Mouse (Mus musculus): ENCODE results near the gene Rcn3.

The Rcn3 gene

DNA sequence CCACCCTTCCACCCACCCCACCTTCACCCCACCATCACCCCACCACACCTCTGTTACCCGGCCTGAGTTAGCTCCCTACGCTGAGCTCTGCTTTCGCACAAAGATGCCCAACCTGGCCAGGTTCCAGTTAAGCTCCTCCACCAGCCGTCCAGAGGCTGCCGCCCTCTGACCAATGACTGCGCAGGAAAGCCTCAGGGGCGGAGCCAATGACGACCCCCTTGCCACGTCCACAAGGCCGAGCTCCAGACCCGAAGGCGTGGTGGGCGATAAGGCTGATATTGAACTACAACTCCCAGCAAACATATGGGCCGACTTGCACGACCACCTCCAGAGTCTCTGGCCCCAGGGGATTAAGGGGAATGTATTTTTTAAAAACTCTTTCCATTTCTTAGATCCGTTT lies at the start of gene Rcn3:
TSS of gene Rcn3 (minus strand) at position 174 of the 400 bp plus-strand sequence.
- in situ Hi-C loops (cut with MboI; ENCODE audit: low pct_unique_long_range_greater_than_20kb in 1 of 2, low sequenced_read_pairs in 2 of 2, unreplicated experiment in 1 of 2) = no loop called here

DNA sequence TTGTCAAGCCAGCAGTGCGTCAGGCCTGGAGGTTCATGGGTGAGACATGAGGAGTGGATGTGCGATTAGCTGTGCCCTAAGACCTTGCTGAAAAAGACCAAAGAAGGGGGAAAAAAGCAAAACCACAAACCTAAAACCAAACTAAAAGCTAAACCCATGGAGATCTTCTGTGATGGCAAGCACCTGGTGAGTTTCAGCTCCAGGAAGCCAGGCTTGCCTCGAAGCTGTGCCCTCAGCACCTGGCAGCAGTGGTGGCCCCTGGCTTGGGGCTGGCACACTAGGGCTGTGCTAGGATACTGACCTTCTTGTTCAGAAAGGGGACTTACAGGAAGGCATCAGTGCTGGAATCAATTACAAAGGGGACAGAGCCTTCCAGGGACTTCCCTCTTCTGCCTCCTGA lies 49.3 kb upstream of the Rcn3 start:
- in situ Hi-C loops (cut with MboI; ENCODE audit: low pct_unique_long_range_greater_than_20kb in 1 of 2, low sequenced_read_pairs in 2 of 2, unreplicated experiment in 1 of 2) = no loop called here

DNA sequence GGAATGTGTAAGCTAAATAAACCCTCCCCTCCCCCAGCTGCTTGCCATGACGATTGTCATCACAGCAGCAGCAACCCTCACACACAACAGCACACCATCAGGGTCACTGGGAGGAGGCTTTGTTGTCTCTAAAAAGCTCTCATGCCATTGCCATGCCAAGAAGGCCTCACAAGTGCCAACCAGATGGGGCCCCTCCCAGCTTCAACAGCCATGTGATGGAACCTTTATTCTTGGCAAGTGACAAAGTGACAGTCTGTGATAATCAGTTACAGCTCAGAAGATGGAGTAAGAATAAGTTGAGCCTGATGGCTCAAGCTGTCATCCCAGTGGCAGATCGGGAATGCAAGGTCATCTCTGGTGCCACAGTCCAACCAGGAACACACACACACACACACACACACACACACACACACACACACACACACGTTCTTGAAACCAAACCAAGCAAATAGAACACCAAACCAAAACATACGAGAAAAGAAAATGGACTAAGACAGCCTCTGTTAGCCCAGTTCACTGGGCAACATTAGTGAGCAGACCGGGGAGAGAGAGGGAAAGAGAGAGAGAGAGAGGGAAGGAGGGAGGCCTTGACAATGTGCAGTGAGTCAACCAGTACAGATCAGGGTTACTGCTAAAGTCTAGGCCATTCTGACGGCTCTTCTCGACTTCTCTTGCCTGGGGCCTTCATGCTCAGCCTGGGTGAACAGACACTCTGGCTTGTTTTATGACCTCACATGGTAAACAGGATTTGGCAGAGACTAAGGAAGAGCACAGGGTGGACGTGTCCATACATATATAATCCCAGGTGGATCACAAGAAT lies 48.1 kb upstream of the Rcn3 start:
- in situ Hi-C loops (cut with MboI; ENCODE audit: low pct_unique_long_range_greater_than_20kb in 1 of 2, low sequenced_read_pairs in 2 of 2, unreplicated experiment in 1 of 2) = no loop called here

DNA sequence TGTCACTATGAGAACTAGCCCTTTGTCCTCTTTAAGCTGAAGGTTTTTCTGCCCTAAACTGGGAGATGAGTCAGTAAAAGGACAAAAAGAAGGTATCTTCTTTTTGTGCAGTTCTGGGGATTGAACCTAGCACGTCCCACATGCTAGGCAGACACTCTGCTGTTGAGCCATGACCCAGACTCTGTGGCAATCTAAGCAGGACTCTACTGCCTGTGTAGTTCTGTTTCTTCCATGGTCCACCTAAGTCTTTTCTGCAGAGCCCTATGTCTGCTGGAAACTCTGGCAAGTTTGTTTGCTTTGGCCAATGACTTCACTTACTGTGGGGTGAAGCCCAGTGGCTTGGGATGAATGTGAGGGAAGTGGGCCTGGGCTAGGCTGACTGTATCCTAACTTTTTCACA lies 46.4 kb upstream of the Rcn3 start:
- in situ Hi-C loops (cut with MboI; ENCODE audit: low pct_unique_long_range_greater_than_20kb in 1 of 2, low sequenced_read_pairs in 2 of 2, unreplicated experiment in 1 of 2) = no loop called here

DNA sequence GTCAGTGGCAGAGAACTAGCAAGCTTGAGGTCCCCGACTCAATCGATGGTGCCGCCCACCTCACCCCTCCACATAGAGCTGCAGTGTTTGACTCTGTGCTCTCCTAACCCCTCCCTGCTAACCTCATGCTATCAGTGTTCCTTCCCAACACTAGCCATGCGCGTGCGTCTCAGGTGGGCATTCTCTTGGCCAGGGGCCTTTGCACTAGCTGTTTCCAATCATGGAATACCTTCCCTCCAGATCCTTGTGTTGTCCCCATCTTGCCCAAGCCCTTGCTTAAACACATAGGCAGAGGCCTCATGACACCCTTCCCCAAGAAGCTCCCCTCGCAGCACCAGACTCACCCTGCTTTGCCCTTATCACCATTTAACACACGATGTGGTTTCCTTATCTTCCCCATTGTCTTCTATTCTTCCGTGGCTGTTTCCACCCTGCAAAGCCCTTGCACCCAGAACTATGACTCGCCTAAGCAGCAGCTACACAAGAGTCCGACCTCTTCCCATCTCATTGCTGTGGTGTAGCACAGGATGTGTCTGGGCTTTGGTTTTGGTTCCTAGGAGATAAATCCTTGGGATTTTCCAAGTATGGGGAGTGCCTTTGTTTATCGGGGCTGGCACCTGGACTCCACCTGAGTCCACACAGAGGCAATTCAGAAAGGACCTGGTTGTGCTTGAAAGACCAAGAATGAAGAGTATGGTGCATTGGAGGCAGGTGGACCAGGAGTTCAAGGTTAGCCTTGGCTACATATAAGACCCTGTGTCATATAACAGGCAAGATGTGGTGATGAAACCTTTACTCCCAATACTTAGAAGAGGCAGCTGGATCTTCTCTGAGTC lies 45.4 kb upstream of the Rcn3 start:
- in situ Hi-C loops (cut with MboI; ENCODE audit: low pct_unique_long_range_greater_than_20kb in 1 of 2, low sequenced_read_pairs in 2 of 2, unreplicated experiment in 1 of 2) = no loop called here

DNA sequence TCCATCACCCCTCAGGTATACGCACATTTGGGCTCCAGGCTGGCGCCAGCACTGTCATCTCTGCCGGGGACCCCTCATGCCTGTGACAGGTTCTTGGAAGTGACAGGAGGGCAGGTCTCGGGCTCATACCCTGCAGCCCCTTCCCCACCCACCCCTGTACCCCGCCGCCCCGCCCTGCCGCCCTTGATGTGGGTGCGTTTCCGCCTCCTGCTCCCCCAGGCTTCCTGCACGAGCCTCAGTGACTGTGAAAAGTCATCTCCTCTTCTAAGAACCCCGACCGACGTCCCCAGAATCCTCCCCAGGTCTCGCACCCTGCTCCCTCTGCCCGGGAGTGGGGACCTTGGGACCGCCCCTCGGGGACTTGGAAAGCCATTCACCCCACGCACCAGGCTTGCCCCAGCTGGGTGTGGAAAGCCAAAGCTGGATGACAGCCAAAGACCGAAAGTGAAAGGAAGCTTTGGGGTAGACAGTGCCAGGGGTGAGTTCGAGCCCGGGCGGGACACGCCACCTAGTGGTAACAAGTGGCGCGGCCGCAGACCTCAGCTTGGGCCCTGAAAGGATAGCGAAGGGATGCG lies 44.1 kb upstream of the Rcn3 start, which contains the start of the genes Gm45713 and Flt3l:
TSS of gene Gm45713 (minus strand) at position 239 of the 575 bp plus-strand sequence.
TSS of gene Flt3l (minus strand) at position 440 of the 575 bp plus-strand sequence.
- in situ Hi-C loops (cut with MboI; ENCODE audit: low pct_unique_long_range_greater_than_20kb in 1 of 2, low sequenced_read_pairs in 2 of 2, unreplicated experiment in 1 of 2) = no loop called here

DNA sequence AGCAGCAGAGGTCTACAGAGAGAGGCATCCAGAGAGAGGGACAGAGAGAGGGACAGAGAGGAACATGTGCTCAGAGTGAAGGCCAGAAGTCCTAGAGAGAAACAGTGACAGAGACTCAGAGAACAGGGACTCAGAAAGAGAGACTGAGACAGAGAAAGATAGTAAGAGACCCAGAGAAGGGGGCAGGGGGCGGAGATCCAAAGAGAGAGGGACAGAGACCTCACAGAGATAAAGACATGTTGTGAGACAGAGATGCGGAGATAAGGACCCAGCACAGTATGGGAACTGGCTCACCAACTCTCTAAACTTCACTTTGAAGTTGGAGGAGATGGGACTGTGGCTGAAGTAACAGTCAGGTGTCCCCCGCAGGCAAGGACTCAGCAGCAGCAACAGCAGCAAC lies 43.3 kb upstream of the Rcn3 start:
- in situ Hi-C loops (cut with MboI; ENCODE audit: low pct_unique_long_range_greater_than_20kb in 1 of 2, low sequenced_read_pairs in 2 of 2, unreplicated experiment in 1 of 2) = no loop called here

DNA sequence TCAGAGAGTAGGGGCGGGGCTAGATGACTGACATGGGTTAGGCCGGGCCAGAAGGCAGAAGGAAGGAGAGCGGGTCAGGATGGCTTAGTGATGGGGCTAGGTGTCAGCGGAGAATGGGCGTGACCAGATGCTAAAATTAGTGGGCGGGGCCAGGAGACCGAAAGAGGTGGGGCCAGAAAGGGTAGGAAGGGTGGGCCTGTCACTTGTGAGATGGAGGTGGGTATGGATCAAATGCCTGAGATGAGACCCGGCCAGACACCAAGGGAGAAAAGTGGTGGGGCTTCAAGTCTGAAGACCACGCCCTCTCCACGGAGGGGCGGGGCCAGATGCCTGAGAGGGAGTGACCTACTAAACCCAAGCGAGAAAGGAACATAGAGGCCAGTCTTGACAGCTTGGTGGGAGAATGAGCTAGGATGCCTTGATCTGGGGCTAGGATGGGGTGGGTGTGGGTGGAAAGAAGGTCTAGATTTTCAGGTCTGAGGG lies 42.6 kb upstream of the Rcn3 start:
- in situ Hi-C loops (cut with MboI; ENCODE audit: low pct_unique_long_range_greater_than_20kb in 1 of 2, low sequenced_read_pairs in 2 of 2, unreplicated experiment in 1 of 2) = no loop called here

DNA sequence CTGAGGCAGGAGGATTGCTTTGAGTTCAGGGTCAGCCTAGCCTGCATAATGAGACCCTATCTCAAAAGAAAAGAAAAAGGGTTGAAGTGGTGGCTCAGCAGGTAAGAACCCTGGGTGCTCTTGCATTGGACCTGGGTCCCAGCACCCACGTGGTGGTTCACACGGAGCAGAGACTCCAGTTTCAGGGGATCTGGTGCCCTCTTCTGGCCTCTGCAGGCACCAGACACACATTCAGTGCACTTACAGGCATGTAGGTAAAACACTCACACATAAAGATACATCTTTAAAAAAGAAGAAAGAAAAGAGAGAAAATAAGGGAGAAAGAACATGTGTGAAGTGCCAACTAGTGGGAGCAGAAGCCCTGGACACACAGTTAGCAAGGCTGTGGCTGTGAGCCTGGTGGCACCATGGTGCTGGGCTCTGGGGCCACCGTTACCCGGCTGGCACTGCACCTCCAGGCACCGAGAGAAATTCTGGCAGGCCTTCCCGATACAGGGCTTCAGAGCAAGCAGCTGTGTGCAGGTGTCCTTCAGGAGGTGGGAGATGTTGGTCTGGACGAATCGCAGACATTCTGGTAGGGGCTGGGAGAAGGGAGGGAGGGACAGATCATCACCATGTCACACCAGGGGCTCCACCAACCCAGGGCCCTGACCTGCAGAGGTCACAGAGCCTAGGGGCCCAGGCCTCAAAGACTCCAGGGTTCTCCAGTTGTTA lies 41.6 kb upstream of the Rcn3 start:
- in situ Hi-C loops (cut with MboI; ENCODE audit: low pct_unique_long_range_greater_than_20kb in 1 of 2, low sequenced_read_pairs in 2 of 2, unreplicated experiment in 1 of 2) = no loop called here

DNA sequence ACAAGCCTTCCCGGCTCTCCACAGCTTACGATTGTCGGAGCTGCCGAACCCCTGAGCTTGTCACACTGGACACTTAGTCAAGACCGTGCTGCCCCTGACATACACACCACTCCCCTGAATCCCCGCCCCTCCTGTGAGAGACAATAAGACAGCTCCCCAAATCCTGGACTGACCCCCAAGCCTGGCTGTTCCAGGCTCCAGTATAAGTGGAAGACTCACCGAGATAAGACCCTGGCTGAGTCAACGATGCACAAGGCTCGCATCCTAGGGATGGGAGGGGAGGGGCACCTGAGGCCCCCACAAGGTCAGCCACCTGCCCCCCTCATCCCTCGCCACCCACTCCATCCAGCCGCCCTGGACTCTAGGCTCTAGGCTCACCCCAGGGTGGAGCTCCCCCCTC lies 39.8 kb upstream of the Rcn3 start:
- in situ Hi-C loops (cut with MboI; ENCODE audit: low pct_unique_long_range_greater_than_20kb in 1 of 2, low sequenced_read_pairs in 2 of 2, unreplicated experiment in 1 of 2) = no loop called here

DNA sequence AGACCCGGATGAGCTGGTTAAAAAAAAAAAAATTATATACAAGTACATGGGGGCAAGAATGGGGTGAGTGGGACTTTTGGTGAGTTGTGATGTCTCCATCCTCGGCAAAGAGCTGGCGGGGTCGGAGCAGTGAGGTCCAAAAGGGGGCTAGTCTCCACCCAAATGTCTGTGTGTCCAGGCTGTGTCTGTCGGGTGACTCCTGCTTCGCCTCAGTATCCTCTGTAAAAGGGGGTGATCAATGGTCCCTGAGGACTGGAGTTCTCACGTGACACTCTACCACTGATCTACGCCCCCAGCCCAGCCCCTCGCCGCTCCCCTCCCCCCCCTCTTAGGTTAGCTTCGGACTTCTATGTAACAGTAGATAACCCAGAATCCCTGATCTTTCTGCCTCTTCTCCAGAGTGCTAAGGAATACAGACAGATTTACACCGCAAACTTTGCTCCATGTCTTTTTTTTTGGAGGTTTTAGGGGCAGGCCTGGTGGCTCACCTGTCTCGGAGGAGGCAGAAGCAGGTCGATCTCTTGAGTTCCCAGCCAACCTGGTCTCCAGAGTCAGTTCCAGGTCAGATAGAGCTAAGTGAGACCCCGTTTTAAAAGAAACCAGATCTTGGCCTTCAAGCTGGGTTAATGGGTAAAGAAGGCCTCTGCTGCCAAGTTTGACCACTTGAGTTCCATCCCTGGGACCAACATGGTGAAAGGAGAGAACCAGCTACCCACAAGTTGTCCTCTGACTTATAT lies 37.9 kb upstream of the Rcn3 start:
- in situ Hi-C loops (cut with MboI; ENCODE audit: low pct_unique_long_range_greater_than_20kb in 1 of 2, low sequenced_read_pairs in 2 of 2, unreplicated experiment in 1 of 2) = no loop called here

DNA sequence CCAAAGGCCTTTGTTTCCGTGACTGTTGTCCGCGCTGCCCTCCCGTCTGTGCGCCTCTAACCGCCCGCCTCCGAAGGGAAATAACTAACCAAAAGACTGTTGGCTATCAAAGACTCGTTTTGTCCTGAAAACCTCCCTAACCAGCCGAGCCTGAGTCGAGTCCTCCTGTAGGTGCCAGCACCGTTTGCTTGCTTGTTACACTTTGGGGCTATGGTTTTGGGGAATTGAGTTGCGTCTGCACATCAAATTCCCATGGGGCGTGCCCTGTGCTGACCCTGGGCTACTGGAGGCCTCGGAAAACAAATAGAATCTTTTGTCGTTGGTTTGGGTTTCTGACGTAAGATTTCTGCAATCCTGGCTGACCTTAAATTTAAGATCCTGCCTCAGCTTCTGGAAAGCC lies 37.3 kb upstream of the Rcn3 start:
- in situ Hi-C loops (cut with MboI; ENCODE audit: low pct_unique_long_range_greater_than_20kb in 1 of 2, low sequenced_read_pairs in 2 of 2, unreplicated experiment in 1 of 2) = no loop called here

DNA sequence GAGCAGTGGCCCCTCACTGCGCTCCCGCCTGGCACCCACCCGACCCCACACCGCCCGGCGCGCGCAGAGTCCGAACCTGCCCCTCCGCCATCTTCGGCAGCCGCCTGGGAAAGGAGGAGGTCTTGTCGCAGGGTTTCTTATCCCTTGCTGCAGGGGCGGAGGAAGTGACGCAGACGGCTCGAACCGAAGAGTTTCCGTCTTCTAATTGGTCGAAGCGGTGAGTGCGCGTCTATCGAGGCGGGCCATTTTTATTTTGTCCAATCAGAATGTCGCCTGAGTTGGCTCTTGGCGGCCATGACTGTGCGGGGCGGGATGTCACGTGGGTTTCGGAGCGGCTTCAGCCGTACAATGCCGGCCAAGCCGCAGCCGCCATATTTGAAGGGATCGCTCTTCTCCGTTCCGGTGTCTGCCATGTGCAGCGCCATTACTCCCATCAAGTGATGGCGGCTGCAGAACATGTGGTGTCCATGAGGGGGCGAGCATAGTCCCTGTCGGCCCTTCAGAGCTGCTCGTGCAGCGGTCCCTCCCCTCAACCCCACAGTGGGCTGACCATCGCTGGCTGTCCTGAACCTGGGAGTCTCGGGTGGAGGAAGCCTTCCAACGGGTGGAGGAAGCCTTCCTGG lies 36.7 kb upstream of the Rcn3 start, which contains the start of gene Rpl13a:
TSS of gene Rpl13a (minus strand) at position 138 of the 623 bp plus-strand sequence.
- in situ Hi-C loops (cut with MboI; ENCODE audit: low pct_unique_long_range_greater_than_20kb in 1 of 2, low sequenced_read_pairs in 2 of 2, unreplicated experiment in 1 of 2) = no loop called here

DNA sequence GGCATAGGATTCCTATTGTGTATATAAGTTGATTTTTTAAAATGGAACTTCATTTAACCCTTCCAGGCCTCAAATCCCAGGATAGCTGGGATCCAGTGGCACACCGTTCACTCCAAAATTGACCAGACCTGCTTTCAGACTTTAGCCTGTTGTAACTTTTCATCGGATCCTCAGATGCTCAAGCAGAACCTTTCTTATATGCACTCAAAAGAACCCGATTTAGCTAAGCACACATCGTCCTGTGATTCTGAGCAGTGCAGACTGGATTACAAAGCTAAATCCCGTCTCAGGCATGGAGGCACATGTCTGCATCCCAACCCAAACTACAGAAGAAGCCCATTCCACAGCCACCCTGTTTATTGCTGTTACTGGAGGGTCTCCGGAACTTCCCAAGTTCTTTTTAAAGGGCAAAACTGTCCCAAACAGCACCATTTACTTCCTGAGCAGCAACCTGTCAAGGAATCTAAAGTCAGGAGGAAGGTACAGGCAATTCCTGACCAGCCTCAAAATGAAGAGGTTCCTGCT lies 35.7 kb upstream of the Rcn3 start:
- in situ Hi-C loops (cut with MboI; ENCODE audit: low pct_unique_long_range_greater_than_20kb in 1 of 2, low sequenced_read_pairs in 2 of 2, unreplicated experiment in 1 of 2) = no loop called here

DNA sequence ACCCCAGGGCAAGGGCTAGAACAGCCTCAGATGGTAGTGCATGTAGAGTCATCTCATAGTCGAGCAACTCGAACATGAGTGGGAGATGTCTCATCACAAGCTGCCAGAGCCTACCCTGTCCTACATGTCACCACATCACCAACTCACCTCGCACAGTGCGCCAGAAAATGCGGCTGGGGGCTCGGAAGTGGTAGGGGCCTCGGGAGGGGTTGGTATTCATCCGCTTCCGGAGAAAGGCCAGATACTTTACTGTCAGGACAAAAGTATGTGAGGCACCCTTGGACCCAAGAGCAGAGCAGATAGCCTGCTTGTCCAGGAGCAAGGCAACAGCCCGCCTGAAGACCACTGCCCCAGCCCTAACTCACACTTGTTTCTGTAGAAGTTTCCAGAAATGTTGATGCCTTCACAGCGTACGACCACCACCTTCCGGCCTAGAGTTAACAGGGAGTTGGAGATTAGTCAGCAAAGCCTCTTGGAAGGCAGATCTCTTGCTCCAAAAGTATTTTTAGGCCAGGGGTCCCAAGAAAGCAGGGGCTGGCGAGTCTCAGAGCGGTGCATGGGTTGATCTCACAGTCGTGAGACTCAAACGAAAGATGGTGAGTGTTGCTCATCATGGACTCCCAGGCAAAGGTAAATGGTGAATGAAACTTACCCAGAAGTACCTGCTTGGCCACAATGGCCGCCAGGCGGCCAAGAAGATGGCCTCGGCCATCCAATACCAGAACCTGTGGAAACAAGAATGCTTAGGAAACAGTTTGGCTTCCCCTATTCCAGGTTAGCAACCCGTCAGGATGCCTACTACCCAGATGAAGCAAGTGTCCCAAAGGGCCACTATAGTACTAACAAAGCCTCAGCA lies 35.1 kb upstream of the Rcn3 start:
- in situ Hi-C loops (cut with MboI; ENCODE audit: low pct_unique_long_range_greater_than_20kb in 1 of 2, low sequenced_read_pairs in 2 of 2, unreplicated experiment in 1 of 2) = no loop called here

DNA sequence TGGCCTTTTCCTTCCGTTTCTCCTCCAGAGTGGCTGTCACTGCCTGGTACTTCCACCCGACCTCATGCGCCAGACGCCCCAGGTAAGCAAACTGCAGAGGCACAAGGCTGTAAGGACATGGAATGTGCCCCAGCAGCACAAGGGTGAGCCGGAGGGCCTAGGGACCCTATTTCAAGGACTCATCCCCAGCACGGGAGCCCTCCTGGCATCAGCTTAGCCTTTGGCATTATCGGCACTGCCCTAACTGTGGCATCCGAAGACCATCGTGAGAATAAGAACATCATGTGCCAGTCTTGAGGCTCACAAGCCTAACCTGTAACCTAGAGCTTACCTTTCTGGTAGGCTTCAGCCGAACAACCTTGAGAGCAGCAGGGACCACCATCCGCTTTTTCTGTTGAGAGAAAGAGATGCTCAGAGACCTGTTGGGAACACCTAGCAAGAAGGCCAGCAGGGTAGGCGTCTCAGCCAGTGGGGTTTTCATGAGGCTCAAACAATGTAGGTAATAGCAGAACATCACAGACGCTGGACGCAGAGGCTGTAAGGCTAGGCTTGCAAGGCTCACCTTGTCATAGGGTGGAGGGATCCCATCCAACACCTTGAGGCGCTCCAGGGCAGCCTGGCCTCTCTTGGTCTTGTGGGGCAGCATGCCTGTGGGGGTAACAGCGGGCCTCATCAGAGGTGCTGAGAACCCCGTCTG lies 34.3 kb upstream of the Rcn3 start:
- in situ Hi-C loops (cut with MboI; ENCODE audit: low pct_unique_long_range_greater_than_20kb in 1 of 2, low sequenced_read_pairs in 2 of 2, unreplicated experiment in 1 of 2) = no loop called here

Data from mouse embryonic stem cell (cell line).